Mouse (Mus musculus) neural tube, embryonic 14.5 days (tissue): Measurements from ENCODE around the gene Gm45618. TPM values are rescaled to one million over a fixed set of nuclear protein-coding genes. Genes with fewer than 3 reads are reported as not detected.
"Not testable (repeated sequence)": the region's sequence is repeated elsewhere in the genome, so short reads cannot be mapped to it uniquely, and the experiment has no call there.

Experiments used
- ATAC-seq: fragments of 200-750 bp; cut with Nextera tagmentation; 2 replicates; pipeline ENCODE4 v1.8.0; 2017; ENCODE audit warnings: low read depth, mild to moderate bottlenecking, moderate TSS enrichment, moderate library complexity
- H3K27ac ChIP-seq: fragments of 300-500 bp; sonication (generic); 2 replicates; pipeline ENCODE4 v1.5.1; 2014; ENCODE audit warnings: low read depth, mild to moderate bottlenecking, control low read depth, low read length, moderate library complexity, mixed read lengths
- H3K27me3 ChIP-seq: fragments of 300-500 bp; sonication (generic); 2 replicates; pipeline ENCODE4 v1.6.1; 2014; ENCODE audit warnings: low read length; ENCODE audit not compliant: control insufficient read depth, insufficient read depth
- H3K36me3 ChIP-seq: fragments of 300-500 bp; sonication (generic); 2 replicates; pipeline ENCODE4 v1.6.1; 2014; ENCODE audit warnings: low read length, mixed read lengths; ENCODE audit not compliant: control insufficient read depth, insufficient read depth
- H3K4me1 ChIP-seq: fragments of 300-500 bp; sonication (generic); 2 replicates; pipeline ENCODE4 v1.6.1; 2014; ENCODE audit warnings: low read length; ENCODE audit not compliant: control insufficient read depth, insufficient read depth
- H3K4me2 ChIP-seq: fragments of 300-500 bp; sonication (generic); 2 replicates; pipeline ENCODE4 v1.6.1; 2014; ENCODE audit warnings: mild to moderate bottlenecking, low read depth, low read length, control low read depth
- H3K4me3 ChIP-seq: fragments of 300-500 bp; sonication (generic); 2 replicates; pipeline ENCODE4 v1.5.1; 2014; ENCODE audit warnings: low read depth, low read length, control low read depth, mixed read lengths
- H3K9ac ChIP-seq: fragments of 300-500 bp; sonication (generic); replicated peaks from 2 replicates; pipeline ENCODE4 v1.6.1; 2014; ENCODE audit warnings: low read depth, mild to moderate bottlenecking, control low read depth, low read length, mixed read lengths
- H3K9me3 ChIP-seq: fragments of 300-500 bp; sonication (generic); 2 replicates; pipeline ENCODE4 v1.6.1; 2016; ENCODE audit warnings: low read length; ENCODE audit not compliant: control insufficient read depth
- WGBS: fragments of 180-500 bp; shearing (Covaris S2); extraction: QIAGEN DNeasy Blood & Tissue Kit; methylation state at CpG from one replicate; pipeline ENCODE4 v1.1.7; 2014; 5-methylcytosine and 5-hydroxymethylcytosine counted together
- polyA plus RNA-seq: library from polyadenylated mRNA; unstranded; fragments of >200 nt; fragmentation: Nextera tagmentation; extraction: Ambion mirVana; gene quantifications from 2 replicates; pipeline ENCODE4 v1.2.1, GENCODE M21; 2014

The Gm45618 gene
- polyA plus RNA-seq = not detected in 2 replicates

GRCm38 (mm10) chr7:142120629-142121028 lies at the start of gene Gm45618:
Gene Gm45618, minus strand, starts transcription at chr7:142120729.
- not testable (repeated sequence) for H3K27ac ChIP-seq, H3K4me3 ChIP-seq, H3K4me1 ChIP-seq, H3K27me3 ChIP-seq, H3K9me3 ChIP-seq, H3K36me3 ChIP-seq, H3K4me2 ChIP-seq, H3K9ac ChIP-seq, ATAC-seq
- WGBS = 88% methylated on average over 1 of the region's 1 CpGs

- Histone ChIP-seq H3K27me3 (no peaks in the 10 kb centered on the region), H3K9ac (no peak overlapping the region), H3K9me3 (no peaks in the 10 kb centered on the region), H3K36me3 (no peaks in the 10 kb centered on the region), H3K27ac (no peak overlapping the region), H3K4me3 (no peak overlapping the region), H3K4me2 (no peak overlapping the region), H3K4me1 (no peaks in the 10 kb centered on the region)
- WGBS = 53% methylated on average over 3 of the region's 3 CpGs
- ATAC-seq = no peak
Observed at GRCm38 (mm10) chr7:142169836-142170235, 49.3 kb upstream of the Gm45618 start.

DNA sequence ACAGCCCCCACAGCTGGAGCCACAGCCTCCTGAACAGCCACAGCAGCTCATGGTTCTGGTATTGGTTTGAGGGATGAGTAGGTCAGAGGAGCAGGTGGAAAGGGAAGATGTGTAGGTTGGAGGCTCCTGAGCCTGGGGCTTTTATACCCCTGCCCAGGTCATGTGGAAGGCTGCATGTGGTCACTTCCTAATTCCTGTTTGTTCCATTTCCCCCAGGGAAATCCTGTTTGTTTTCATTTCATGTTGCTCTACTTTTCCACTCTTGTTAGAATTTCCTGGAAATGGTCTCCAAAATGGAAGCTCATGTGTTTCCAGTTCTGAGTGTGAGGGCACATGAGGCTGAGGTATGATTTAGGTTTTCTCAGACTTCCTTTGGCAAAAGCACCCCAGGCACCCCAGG lies 45.1 kb upstream of the Gm45618 start, which contains the start of gene Gm4553:
TSS of gene Gm4553 (minus strand) at position 101 of the 400 bp plus-strand sequence.
- H3K27me3 ChIP-seq, H3K9ac ChIP-seq, H3K9me3 ChIP-seq, H3K4me1 ChIP-seq, H3K4me2 ChIP-seq, H3K4me3 ChIP-seq, ATAC-seq, H3K27ac ChIP-seq, H3K36me3 ChIP-seq: not testable (repeated sequence)

DNA sequence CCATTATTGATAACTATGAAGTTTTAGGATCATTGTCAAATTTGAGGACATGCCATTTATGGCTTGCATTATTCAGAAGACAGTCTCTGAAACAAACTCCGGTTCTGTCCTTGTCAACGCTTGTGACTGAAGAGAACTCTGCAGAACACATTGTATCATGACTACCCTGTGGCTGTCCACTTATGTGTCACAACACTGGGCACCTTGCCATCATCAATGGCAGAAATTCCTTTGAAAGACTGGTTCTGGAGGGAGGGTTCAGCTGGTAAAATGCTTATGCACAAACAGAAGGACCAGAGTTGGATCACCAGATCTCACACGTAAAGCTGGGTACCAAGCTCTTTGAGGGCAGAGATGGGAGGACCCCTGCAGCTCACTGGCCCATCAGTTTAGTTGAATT lies 38.8 kb upstream of the Gm45618 start:
- no peaks in the 10 kb centered on the region for H3K27me3 ChIP-seq
- no peak for ATAC-seq
- 92% methylated on average over 3 of the region's 3 CpGs for WGBS

GRCm38 (mm10) chr7:142157013-142157412 lies 36.5 kb upstream of the Gm45618 start, which contains the start of gene Gm29735:
Gene Gm29735, minus strand, starts transcription at chr7:142157113.
- H3K4me2 ChIP-seq, ATAC-seq, H3K4me3 ChIP-seq, H3K4me1 ChIP-seq, H3K27ac ChIP-seq, H3K9ac ChIP-seq, H3K36me3 ChIP-seq, H3K27me3 ChIP-seq, H3K9me3 ChIP-seq: not testable (repeated sequence)
- 59% methylated on average over 2 of the region's 2 CpGs for WGBS

More for the DNA sequence above, 38.8 kb upstream of the Gm45618 start:
- no peaks in the 10 kb centered on the region for H3K36me3 ChIP-seq
- no peak overlapping the region for H3K9ac ChIP-seq
- H3K4me3 ChIP-seq = no peak overlapping the region
- no peaks in the 10 kb centered on the region for H3K9me3 ChIP-seq
- H3K4me1 ChIP-seq = no peaks in the 10 kb centered on the region
- no peak overlapping the region for H3K4me2 ChIP-seq
- no peak overlapping the region for H3K27ac ChIP-seq

GRCm38 (mm10) chr7:142155308-142155707 lies 34.8 kb upstream of the Gm45618 start:
- Histone ChIP-seq H3K27me3 (no peaks in the 10 kb centered on the region), H3K4me3 (no peak overlapping the region), H3K4me2 (no peak overlapping the region), H3K9ac (no peak overlapping the region), H3K27ac (no peak overlapping the region), H3K36me3 (no peaks in the 10 kb centered on the region), H3K4me1 (no peaks in the 10 kb centered on the region), H3K9me3 (no peaks in the 10 kb centered on the region)
- 72% methylated on average over 1 of the region's 1 CpGs for WGBS
- ATAC-seq = no peak

- 83% methylated on average over 4 of the region's 4 CpGs for whole genome bisulfite sequencing
- Histone ChIP-seq H3K4me3 (no peak overlapping the region), H3K4me1 (no peaks in the 10 kb centered on the region), H3K4me2 (no peak overlapping the region), H3K36me3 (no peaks in the 10 kb centered on the region), H3K27ac (no peak overlapping the region), H3K9me3 (no peaks in the 10 kb centered on the region), H3K27me3 (no peaks in the 10 kb centered on the region), H3K9ac (no peak overlapping the region)
- no peak for ATAC-seq
Observed at GRCm38 (mm10) chr7:142152191-142152590, 31.7 kb upstream of the Gm45618 start.

- Histone ChIP-seq H3K36me3 (no peaks in the 10 kb centered on the region), H3K4me2 (no peak overlapping the region), H3K9me3 (no peaks in the 10 kb centered on the region), H3K27me3 (no peaks in the 10 kb centered on the region), H3K4me3 (no peak overlapping the region), H3K4me1 (no peaks in the 10 kb centered on the region), H3K27ac (no peak overlapping the region), H3K9ac (no peak overlapping the region)
- no peak for ATAC-seq
Observed at GRCm38 (mm10) chr7:142148633-142149032, 28.1 kb upstream of the Gm45618 start.

DNA sequence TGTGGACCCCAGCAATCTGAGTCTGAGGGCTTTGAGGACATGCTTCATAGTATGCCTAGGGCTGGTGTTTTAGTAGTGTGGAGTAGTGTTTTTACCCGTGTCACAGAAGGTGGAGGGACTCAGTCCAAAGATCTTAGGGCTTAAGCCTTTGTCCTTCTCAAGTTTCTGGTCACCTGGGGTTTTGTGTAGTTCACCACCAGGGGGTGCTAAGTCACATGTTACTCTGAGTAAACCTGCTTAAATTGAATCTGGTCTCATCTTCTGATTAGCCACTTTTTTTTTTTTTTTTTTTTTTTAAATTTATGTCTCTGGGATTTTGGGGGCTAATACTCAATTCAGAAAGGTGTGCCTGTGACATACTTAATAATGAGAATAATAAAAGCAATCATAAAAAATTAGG lies 25.5 kb upstream of the Gm45618 start:
- no peak overlapping the region for H3K4me3 ChIP-seq
- no peaks in the 10 kb centered on the region for H3K36me3 ChIP-seq
- H3K4me2 ChIP-seq = no peak overlapping the region
- no peak overlapping the region for H3K9ac ChIP-seq
- H3K4me1 ChIP-seq = no peaks in the 10 kb centered on the region
- 15% methylated on average over 1 of the region's 1 CpGs for WGBS
- no peak overlapping the region for H3K27ac ChIP-seq
- no peaks in the 10 kb centered on the region for H3K27me3 ChIP-seq
- no peak for ATAC-seq
- no peaks in the 10 kb centered on the region for H3K9me3 ChIP-seq
